Mouse (Mus musculus): Measurements from ENCODE around the gene Ubxn1.

- TF ChIP-seq MAFK (IDR thresholded peaks at IDR 0.05; ENCODE audit: insufficient read depth, low read depth, low read length): no peak
- TF ChIP-seq ZC3H11A (IDR thresholded peaks at IDR 0.05; ENCODE audit: borderline replicate concordance, low read depth, low read length): no peak
- no peak for TF ChIP-seq CHD2 (IDR thresholded peaks at IDR 0.05; ENCODE audit: low read depth, low read length)
- no peak for TF ChIP-seq HCFC1 (IDR thresholded peaks at IDR 0.05; ENCODE audit: borderline replicate concordance, insufficient read depth, low read length)
Measured at GRCm38 (mm10) chr19:8903412-8903811, 32.1 kb downstream of the Ubxn1 start.

Measured in ES-E14 (cell line).